ENCODE assay signal across 27 mouse cellular contexts in genomic region chr19:24198676-24199303, GRCm38 (mm10).
"Had no signal": no experiment of that assay in that cellular context is flagged by ENCODE, and none has a peak within 500 bp of the region (broad histone marks: within the 10 kb centered on the region; RNA-seq: fewer than 3 reads in every experiment).

No protein-coding gene starts in this region.

- ATAC-seq: hindbrain, postnatal 0 days; intestine, embryonic 16.5 days; liver, embryonic 12.5 days had no signal

- H3K27me3 ChIP-seq: heart, embryonic 13.5 days; heart, embryonic 15.5 days; hindbrain, embryonic 13.5 days; hindbrain, embryonic 15.5 days; kidney, embryonic 15.5 days; limb, embryonic 13.5 days; limb, embryonic 15.5 days; liver, embryonic 12.5 days had no signal

- H3K4me1 ChIP-seq: hindbrain, embryonic 15.5 days; kidney, embryonic 15.5 days; liver, embryonic 12.5 days had no signal

- H3K36me3 ChIP-seq: heart, embryonic 15.5 days; hindbrain, embryonic 13.5 days; hindbrain, embryonic 15.5 days; kidney, embryonic 15.5 days; limb, embryonic 13.5 days; limb, embryonic 15.5 days; liver, embryonic 12.5 days had no signal

- H3K4me2 ChIP-seq: heart, embryonic 11.5 days; heart, embryonic 13.5 days; heart, embryonic 15.5 days; hindbrain, embryonic 13.5 days; hindbrain, embryonic 15.5 days; kidney, embryonic 15.5 days; limb, embryonic 13.5 days; limb, embryonic 15.5 days; liver, embryonic 12.5 days had no signal

- H3K9ac ChIP-seq: heart, embryonic 13.5 days; heart, embryonic 15.5 days; hindbrain, embryonic 13.5 days; hindbrain, embryonic 15.5 days; kidney, embryonic 15.5 days; limb, embryonic 13.5 days; limb, embryonic 15.5 days; liver, embryonic 12.5 days; liver, embryonic 14.5 days had no signal

- H3K27ac ChIP-seq: heart, adult 2 months; heart, embryonic 13.5 days; heart, embryonic 15.5 days; hindbrain, embryonic 13.5 days; hindbrain, embryonic 15.5 days; hindbrain, postnatal 0 days; kidney, embryonic 15.5 days; kidney, postnatal 0 days; layer of hippocampus, adult 2 months; left cerebral cortex, adult 2 months; limb, embryonic 13.5 days; limb, embryonic 15.5 days; liver, embryonic 12.5 days; liver, embryonic 14.5 days had no signal

- H3K4me3 ChIP-seq: heart, adult 2 months; heart, embryonic 13.5 days; heart, embryonic 15.5 days; hindbrain, embryonic 13.5 days; hindbrain, embryonic 15.5 days; kidney, embryonic 15.5 days; layer of hippocampus, adult 2 months; left cerebral cortex, adult 2 months; limb, embryonic 13.5 days; limb, embryonic 15.5 days; liver, embryonic 12.5 days had no signal

- DNase-seq: gastrocnemius, postnatal 14 days; gastrocnemius, postnatal 36 days; heart, adult 11 months; heart, adult 2 months; heart, postnatal 14 days; heart, postnatal 36 days; kidney, adult 11 months; kidney, adult 2 months; kidney, adult 9 months; kidney, postnatal 14 days; kidney, postnatal 36 days; left cerebral cortex, postnatal 4 days had no signal

- H3K9me3 ChIP-seq: heart, embryonic 15.5 days; hindbrain, embryonic 13.5 days; hindbrain, embryonic 15.5 days; limb, embryonic 15.5 days had no signal
